Mouse (Mus musculus) kidney, postnatal 14 days (tissue): ENCODE measurements around the gene H2-M10.5.
"Not testable (repeated sequence)": the region's sequence is repeated elsewhere in the genome, so short reads cannot be mapped to it uniquely, and the experiment has no call there.

Experiments used
- DNase-seq: peaks from one replicate; pipeline ENCODE4 v3.0.0; 2022; ENCODE audit warnings: mixed read lengths

Gene H2-M10.5

GRCm38 (mm10) chr17:36772610-36773009, at the start of gene H2-M10.5:
Gene H2-M10.5, plus strand, starts transcription at chr17:36772910.
- not testable (repeated sequence) for DNase-seq

GRCm38 (mm10) chr17:36726046-36726445, 46.7 kb upstream of the H2-M10.5 start:
- peak; percentile 1 for DNase-seq

- DNase-seq: no peak
These were observed 8.9 kb upstream of the H2-M10.5 start for GRCm38 (mm10) chr17:36763816-36764215.

DNA sequence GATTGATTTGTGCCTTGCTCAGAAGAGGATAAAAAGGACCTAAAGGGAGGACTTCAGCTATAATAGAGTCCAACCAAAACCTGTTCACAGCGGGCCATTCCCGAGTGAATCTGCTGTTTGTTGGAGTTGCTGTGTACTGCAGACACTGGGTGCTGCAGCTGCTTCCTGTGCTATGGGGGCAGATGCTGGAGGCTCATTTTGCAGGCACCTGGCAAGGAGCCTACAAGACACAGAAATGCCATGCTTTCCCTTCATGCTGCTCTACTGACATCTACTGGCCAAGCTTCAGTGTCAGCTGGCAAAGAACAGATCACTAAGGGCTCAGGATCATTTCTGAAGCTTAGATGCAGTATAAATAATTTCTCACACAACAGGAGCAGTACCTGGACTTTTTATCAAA, 8.5 kb upstream of the H2-M10.5 start:
- DNase-seq: peak; percentile 24

GRCm38 (mm10) chr17:36765403-36765802, 7.3 kb upstream of the H2-M10.5 start:
- DNase-seq: not testable (repeated sequence)

DNA sequence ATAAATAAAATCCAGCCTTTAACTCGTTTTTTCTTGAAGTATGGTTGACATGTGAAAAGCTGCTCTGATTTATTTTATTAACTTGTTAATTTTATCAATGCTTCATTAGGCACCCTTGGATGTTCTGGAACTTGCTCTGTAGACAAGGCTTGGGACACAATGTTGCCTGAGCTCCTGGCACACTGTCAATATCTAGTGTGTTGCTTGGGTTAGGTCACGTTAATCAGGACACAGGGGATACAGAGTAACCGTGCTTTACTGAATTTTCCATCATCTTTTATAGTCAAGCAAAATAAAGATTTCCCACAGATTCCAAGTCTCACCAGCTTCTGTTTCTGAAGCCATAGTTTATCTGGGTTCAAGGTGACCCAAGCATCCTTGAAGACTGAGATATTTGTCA, 8.8 kb downstream of the H2-M10.5 start:
- DNase-seq: no peak

- DNase-seq: peak; percentile 38
These were observed 13.8 kb downstream of the H2-M10.5 start for GRCm38 (mm10) chr17:36786483-36786886.

DNA sequence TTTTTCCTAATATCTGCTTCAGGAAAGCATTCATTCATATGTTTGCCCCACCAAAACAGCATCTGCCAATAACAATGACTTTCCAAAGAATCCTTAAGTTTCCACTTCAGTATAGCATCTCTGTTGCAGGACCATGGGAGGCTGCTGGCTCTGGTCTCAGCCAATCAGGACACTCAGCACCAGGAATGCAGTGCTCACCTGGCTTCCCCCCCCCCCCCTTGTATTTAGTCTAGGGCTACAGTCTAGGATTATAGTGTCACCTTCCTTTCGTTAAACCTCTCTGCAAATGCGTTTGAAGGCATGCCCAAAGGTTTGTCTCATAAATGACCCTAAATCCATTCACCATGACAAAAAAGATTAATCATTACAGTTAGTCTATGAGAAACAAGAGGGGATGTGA, 15.6 kb downstream of the H2-M10.5 start:
- no peak for DNase-seq

DNA sequence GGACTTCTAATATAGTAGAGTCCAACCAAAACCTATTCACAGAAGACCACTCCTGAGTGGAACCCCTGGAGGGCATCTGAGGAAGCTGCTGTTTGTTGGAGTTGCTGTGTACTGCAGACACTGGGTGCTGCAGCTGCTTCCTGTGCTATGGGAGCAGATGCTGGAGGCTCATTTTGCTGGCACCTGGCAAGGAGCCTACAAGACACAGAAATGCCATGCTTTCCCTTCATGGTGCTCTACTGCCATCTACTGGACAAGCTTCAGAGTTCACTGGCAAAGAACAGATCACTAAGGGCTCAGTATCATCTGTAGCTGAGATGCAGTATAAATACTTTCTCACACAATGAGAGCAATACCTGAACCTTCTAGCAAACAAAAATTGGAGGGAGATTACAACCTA, 16.1 kb downstream of the H2-M10.5 start:
- peak; percentile 77 for DNase-seq

DNA sequence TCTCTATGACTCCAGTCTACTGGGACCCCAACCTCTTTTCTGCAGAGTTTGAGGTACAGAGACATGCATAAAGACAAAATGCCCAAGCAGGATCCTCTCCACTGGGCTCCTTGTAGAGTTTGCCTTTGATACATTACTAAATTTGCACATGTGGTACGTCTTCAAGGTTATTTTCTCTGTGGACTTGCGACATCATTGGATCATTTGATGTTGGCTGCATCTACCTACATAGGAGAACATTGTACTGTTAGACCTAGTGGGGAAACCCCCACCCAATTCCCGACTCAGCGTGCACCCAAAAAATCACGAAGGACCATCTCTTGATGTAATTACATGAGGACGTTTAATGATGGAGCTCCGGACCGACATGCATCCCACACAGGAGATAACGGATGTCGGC, 26.8 kb downstream of the H2-M10.5 start:
- DNase-seq: no peak

GRCm38 (mm10) chr17:36799921-36800462, 27.3 kb downstream of the H2-M10.5 start:
- DNase-seq: not testable (repeated sequence)

DNA sequence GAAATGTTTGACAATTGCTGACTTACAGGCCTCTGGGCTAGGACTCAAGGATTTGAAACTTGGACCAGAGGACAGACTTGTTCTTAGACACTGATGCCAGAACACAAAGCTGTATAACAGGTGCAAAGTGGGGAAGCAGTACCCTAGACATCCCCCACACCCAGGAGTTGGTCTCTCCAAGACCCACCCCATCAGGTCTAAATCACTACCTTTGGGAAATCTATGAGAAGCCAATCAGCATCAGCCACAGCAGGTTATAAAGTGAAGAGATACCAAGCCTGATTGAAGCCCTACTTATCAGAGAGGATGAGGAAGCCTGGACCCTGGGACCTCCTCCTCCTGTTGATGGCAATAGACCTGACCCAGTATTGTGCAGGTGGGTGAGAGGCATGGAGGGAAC, 39.2 kb downstream of the H2-M10.5 start, which contains the start of gene H2-M10.6:
Gene H2-M10.6, plus strand, starts transcription at position 301 of the 400 bp plus-strand sequence.
- DNase-seq: no peak

DNA sequence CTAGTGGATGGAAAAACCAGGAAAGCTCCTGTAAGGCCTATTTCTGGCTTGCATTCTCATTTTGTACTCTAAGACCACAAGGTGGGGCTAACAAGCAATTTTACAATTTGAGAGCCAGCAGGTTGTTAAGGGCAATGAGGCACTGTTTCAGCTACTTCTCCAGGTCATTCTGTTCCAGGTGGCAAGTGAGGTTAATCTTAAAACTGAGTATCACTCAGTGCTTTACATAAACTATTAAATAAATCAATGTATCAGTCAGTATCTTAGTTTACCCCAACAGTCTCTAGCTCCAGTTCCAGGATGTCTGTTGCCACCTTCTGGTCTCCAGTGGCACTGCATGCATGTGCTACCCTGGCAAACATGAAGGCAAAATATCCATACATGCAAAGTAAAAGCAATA, 51.3 kb downstream of the H2-M10.5 start:
- peak; percentile 69 for DNase-seq

GRCm38 (mm10) chr17:36825525-36825924, 52.8 kb downstream of the H2-M10.5 start:
- no peak for DNase-seq
